Mouse (Mus musculus) neutrophil, adult 59 days (primary cell): ENCODE results near the gene Cc2d1a. TPM values are rescaled to one million over a fixed set of nuclear protein-coding genes. Genes with fewer than 3 reads are reported as not detected.

Source experiments
- total RNA-seq, 2 experiments: library from RNA; stranded (reverse); gene quantifications; 1 replicate in 1 of 2; 2 replicates in 1 of 2; pipeline ENCODE4 v1.2.4; 2023

Cc2d1a gene
- total RNA-seq, result 10 to 100 TPM; 15.7 to 19.0 TPM

GRCm38 (mm10) chr8:84147769-84148530, at the start of gene Cc2d1a, which contains the start of gene 4930432K21Rik:
Cc2d1a (minus strand) TSS chr8:84147936.
4930432K21Rik (plus strand) TSS chr8:84148025.

DNA sequence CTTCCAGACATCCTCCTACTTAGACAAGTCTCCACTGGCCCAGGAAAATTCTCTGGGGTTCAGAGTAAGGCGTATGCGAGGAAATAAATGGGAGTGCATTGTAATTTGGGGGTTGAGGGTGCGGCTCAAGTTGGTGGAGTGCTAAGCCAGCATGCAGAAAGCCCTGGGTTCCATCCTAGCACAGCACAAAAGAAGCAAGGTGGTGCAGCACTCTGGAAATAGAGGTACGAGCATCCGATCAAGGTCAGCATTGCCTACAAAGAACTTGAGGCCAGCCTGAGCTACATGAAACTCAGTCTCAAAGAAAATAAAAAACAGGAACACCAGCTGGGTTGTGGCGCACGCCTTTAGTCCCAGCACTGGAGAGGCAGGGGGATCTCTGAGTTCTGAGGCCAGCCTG, 37.4 kb upstream of the Cc2d1a start, which contains the start of gene Nanos3:
Gene Nanos3 (minus strand): TSS at position 101 of the 400 bp plus-strand sequence.

GRCm38 (mm10) chr8:84125656-84126055, 22.1 kb downstream of the Cc2d1a start, which contains the start of gene Podnl1:
Podnl1 (plus strand) TSS chr8:84125989.

DNA sequence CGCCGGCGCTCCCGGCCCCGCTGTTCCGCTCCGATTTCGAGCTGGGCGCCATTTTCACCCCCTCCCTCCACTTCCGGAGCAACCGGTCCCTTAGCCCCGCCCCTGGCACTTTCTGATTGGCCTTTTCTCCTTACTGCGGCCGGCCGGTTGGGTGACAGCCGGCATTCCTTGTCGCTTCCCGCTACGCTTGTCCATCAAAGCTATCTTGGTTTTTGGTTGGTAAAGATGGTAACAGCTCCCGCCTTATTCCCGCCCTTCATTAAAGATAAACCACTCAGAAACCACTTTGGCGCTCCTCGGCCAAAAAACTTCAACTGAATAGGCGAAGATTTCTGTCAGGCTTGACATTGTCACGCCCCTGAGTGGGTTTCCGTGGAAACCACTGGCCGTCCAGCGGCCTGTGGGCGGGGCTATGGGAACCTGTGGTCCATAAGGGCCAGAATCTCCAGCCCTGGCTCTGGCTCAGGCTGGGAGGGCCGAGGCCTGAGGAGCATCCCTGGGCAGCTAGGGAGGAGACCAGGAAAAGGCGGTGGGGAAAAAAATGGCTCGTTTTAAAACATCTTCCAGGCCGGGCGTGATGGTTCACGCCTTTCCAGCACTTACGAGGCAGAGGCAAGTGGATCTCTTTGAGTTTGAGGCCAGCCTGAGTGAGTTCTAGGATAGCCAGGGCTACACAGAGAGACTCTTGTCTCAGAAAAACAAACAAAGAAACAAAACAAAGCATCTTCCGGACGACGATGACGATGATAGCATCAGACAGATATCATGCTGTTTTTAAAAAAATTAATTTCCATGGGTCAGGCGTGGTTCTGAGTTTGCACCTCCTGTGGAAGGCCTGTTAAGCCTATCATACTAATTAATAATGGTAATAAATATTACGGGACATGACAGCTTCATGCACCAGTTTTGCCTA, 42.8 kb downstream of the Cc2d1a start, which contains the start of gene Dcaf15:
Gene Dcaf15 (minus strand): TSS at position 72 of the 913 bp plus-strand sequence.

Other genes starting within 250 kb of the Cc2d1a start
- 1 to 10 TPM; 1.4 to 2.7 TPM for gene Adgrl1, start 247.8 kb downstream of the Cc2d1a start, total RNA-seq
- gene Gm10644, start 192.7 kb downstream of the Cc2d1a start, total RNA-seq, result under 1 TPM in 1 of 2 experiments, not detected in 1; 0.26 TPM
- gene Asf1b, start 192.4 kb downstream of the Cc2d1a start, total RNA-seq, result 10 to 100 TPM; 47.9 to 50.2 TPM
- gene Prkaca, start 174.9 kb downstream of the Cc2d1a start, total RNA-seq, result 10 to 100 TPM; 33.3 to 34.6 TPM
- gene Samd1, start 150.3 kb downstream of the Cc2d1a start, total RNA-seq, result 10 to 100 TPM; 35.0 to 52.0 TPM
- gene 1700067K01Rik, start 146.4 kb downstream of the Cc2d1a start, total RNA-seq, result not detected
- gene 2210011C24Rik, start 135.8 kb downstream of the Cc2d1a start, total RNA-seq, result not detected
- not detected for gene Palm3, start 126.5 kb downstream of the Cc2d1a start, total RNA-seq
- 1 to 10 TPM in 1 of 2 experiments, under 1 TPM in 1; 0.89 to 2.0 TPM for gene Il27ra, start 105.3 kb downstream of the Cc2d1a start, total RNA-seq
- not detected for gene Rln3, start 102.9 kb downstream of the Cc2d1a start, total RNA-seq
- 1 to 10 TPM; 1.5 to 1.9 TPM for gene Gm10643, start 82.8 kb downstream of the Cc2d1a start, total RNA-seq
- 10 to 100 TPM; 35.4 to 36.8 TPM for gene Rfx1, start 81.1 kb downstream of the Cc2d1a start, total RNA-seq
- 10 to 100 TPM; 23.7 to 28.3 TPM for gene Dcaf15, start 43.2 kb downstream of the Cc2d1a start, total RNA-seq
- gene Podnl1, start 21.9 kb downstream of the Cc2d1a start, total RNA-seq, result under 1 TPM in 1 of 2 experiments, not detected in 1; 0.31 TPM
- gene 4930432K21Rik, start 89 bp upstream of the Cc2d1a start, total RNA-seq, result under 1 TPM; 0.16 to 0.35 TPM
- gene Nanos3, start 37.3 kb upstream of the Cc2d1a start, total RNA-seq, result not detected
- 10 to 100 TPM; 43.5 to 44.8 TPM for gene Zswim4, start 89.1 kb upstream of the Cc2d1a start, total RNA-seq
- gene D8Ertd738e, start 101.8 kb upstream of the Cc2d1a start, total RNA-seq, result 100 to 1,000 TPM; 181 to 189 TPM
- gene Mri1, start 109.4 kb upstream of the Cc2d1a start, total RNA-seq, result 10 to 100 TPM; 12.6 to 13.3 TPM
- 10 to 100 TPM; 16.9 to 26.6 TPM for gene Ccdc130, start 122.4 kb upstream of the Cc2d1a start, total RNA-seq
- 1 to 10 TPM in 1 of 2 experiments, under 1 TPM in 1; 0.42 to 2.5 TPM for gene Cacna1a, start 240.5 kb upstream of the Cc2d1a start, total RNA-seq